Comparison of ENCODE assay signal across 17 mouse cellular contexts in genomic region chr8:57134041-57134440, GRCm38 (mm10).
DNase-seq lines count a peak whose midpoint lies in the region; ATAC-seq and TF ChIP-seq lines count a peak whose summit lies in the region.
"Had no signal": no experiment of that assay in that cellular context is flagged by ENCODE, and none has a peak within 500 bp of the region (broad histone marks: within the 10 kb centered on the region; RNA-seq: fewer than 3 reads in every experiment).

No protein-coding gene starts in this region.

- no peak for ATAC-seq in heart, embryonic 14.5 days (ENCODE audit: insufficient number of reproducible peaks, insufficient read depth, low FRiP score, low read depth)
- ATAC-seq in midbrain, embryonic 15.5 days (replicated peaks) = 0 out of 2 replicates have a peak, but pooled peaks have one; percentile 58
- no peak for ATAC-seq in midbrain, embryonic 11.5 days (ENCODE audit: low FRiP score)
- ATAC-seq in forebrain, postnatal 0 days = no peak
- ATAC-seq: hindbrain, embryonic 16.5 days had no signal

- DNase-seq in heart, postnatal 14 days = no peak
- no peak for DNase-seq in midbrain, embryonic 11.5 days (ENCODE audit: low spot score, missing footprints)
- peak; percentile 3 for DNase-seq in forebrain, postnatal 0 days
- DNase-seq in right cerebral cortex, adult 2 months (ENCODE audit: low spot score in 2 of 2) = no peak
- DNase-seq in left cerebral cortex, postnatal 14 days (ENCODE audit: low spot score in 2 of 2) = no peak
- DNase-seq: adrenal gland, postnatal 10 days; cerebellum, adult 2 months; gastrocnemius, adult 2 months; kidney, adult 2 months; kidney, postnatal 36 days; lung, adult 18-20 months; thymus, adult 2 months had no signal

- H3K9ac ChIP-seq in heart, embryonic 14.5 days (ENCODE audit: low read length) = no peak overlapping the region
- no peak overlapping the region for H3K9ac ChIP-seq in midbrain, embryonic 15.5 days
- H3K9ac ChIP-seq in midbrain, embryonic 11.5 days (ENCODE audit: low read length) = no peak overlapping the region
- no peak overlapping the region for H3K9ac ChIP-seq in forebrain, postnatal 0 days
- H3K9ac ChIP-seq: embryonic facial prominence, embryonic 13.5 days; stomach, embryonic 15.5 days had no signal

- TF ChIP-seq CTCF in forebrain, postnatal 0 days (IDR thresholded peaks at IDR 0.05; ENCODE audit: low read depth) = no peak

- H3K4me3 ChIP-seq in heart, embryonic 14.5 days (ENCODE audit: control insufficient read depth in 1 of 2, insufficient read depth in 1 of 2, low read depth in 1 of 2, low read length in 2 of 2) = no peak overlapping the region
- no peak overlapping the region for H3K4me3 ChIP-seq in midbrain, embryonic 15.5 days
- H3K4me3 ChIP-seq in midbrain, embryonic 11.5 days (ENCODE audit: low read depth, low read length) = no peak overlapping the region
- no peak overlapping the region for H3K4me3 ChIP-seq in forebrain, postnatal 0 days (ENCODE audit: low read depth, low read length)
- H3K4me3 ChIP-seq: embryonic facial prominence, embryonic 13.5 days; gastrocnemius, adult 2 months; stomach, embryonic 15.5 days had no signal

- no peaks in the 10 kb centered on the region for H3K9me3 ChIP-seq in heart, embryonic 14.5 days (ENCODE audit: control insufficient read depth, low read length)
- H3K9me3 ChIP-seq in midbrain, embryonic 15.5 days = no peaks in the 10 kb centered on the region
- H3K9me3 ChIP-seq in midbrain, embryonic 11.5 days (ENCODE audit: control insufficient read depth, low read length) = no peaks in the 10 kb centered on the region
- no peaks in the 10 kb centered on the region for H3K9me3 ChIP-seq in forebrain, postnatal 0 days (ENCODE audit: low read length)
- H3K9me3 ChIP-seq: embryonic facial prominence, embryonic 13.5 days; stomach, embryonic 15.5 days had no signal

- H3K27ac ChIP-seq in heart, embryonic 14.5 days (replicated peaks in 1 of 2; ENCODE audit: control insufficient read depth in 1 of 2, insufficient read depth in 1 of 2, low read depth in 2 of 2, low read length in 2 of 2) = peak overlapping the region; percentile 29 to 59; a peak in 3 of 4 replicates
- H3K27ac ChIP-seq in midbrain, embryonic 15.5 days = no peak overlapping the region
- no peak overlapping the region for H3K27ac ChIP-seq in midbrain, embryonic 11.5 days (ENCODE audit: low read depth, low read length)
- no peak overlapping the region for H3K27ac ChIP-seq in forebrain, postnatal 0 days (ENCODE audit: low read depth, low read length)
- H3K27ac ChIP-seq: embryonic facial prominence, embryonic 13.5 days; gastrocnemius, adult 2 months; stomach, embryonic 15.5 days had no signal

- no peaks in the 10 kb centered on the region for H3K36me3 ChIP-seq in heart, embryonic 14.5 days (ENCODE audit: control insufficient read depth, insufficient read depth, low read length)
- no peaks in the 10 kb centered on the region for H3K36me3 ChIP-seq in midbrain, embryonic 15.5 days (replicated peaks)
- no peaks in the 10 kb centered on the region for H3K36me3 ChIP-seq in midbrain, embryonic 11.5 days (ENCODE audit: control insufficient read depth, insufficient read depth, low read length)
- H3K36me3 ChIP-seq in forebrain, postnatal 0 days (ENCODE audit: insufficient read depth) = no peaks in the 10 kb centered on the region
- H3K36me3 ChIP-seq: embryonic facial prominence, embryonic 13.5 days; stomach, embryonic 15.5 days had no signal

- no peak overlapping the region for H3K4me2 ChIP-seq in heart, embryonic 14.5 days (ENCODE audit: low read length)
- H3K4me2 ChIP-seq in midbrain, embryonic 15.5 days = no peak overlapping the region
- no peak overlapping the region for H3K4me2 ChIP-seq in midbrain, embryonic 11.5 days
- H3K4me2 ChIP-seq in forebrain, postnatal 0 days (ENCODE audit: low read depth) = no peak overlapping the region
- H3K4me2 ChIP-seq: embryonic facial prominence, embryonic 13.5 days; stomach, embryonic 15.5 days had no signal

- H3K27me3 ChIP-seq in heart, embryonic 14.5 days (ENCODE audit: control insufficient read depth, insufficient read depth, low read length) = no peaks in the 10 kb centered on the region
- H3K27me3 ChIP-seq in midbrain, embryonic 15.5 days (replicated peaks) = no peaks in the 10 kb centered on the region
- H3K27me3 ChIP-seq in midbrain, embryonic 11.5 days (ENCODE audit: control insufficient read depth, insufficient read depth, low read length) = no peaks in the 10 kb centered on the region
- H3K27me3 ChIP-seq in forebrain, postnatal 0 days (ENCODE audit: insufficient read depth, low read length) = no peaks in the 10 kb centered on the region
- H3K27me3 ChIP-seq: embryonic facial prominence, embryonic 13.5 days; stomach, embryonic 15.5 days had no signal

- intact Hi-C loops in heart, postnatal 14 days (cut with DNase I) = loop anchor here (5.0 kb wide), 1 partner anchor 178 kb away; no protein-coding TSS in a partner anchor
- intact Hi-C loops in left cerebral cortex, postnatal 14 days (cut with DNase I) = no loop called here

- peaks cover 3 to 9% of the 10 kb centered on the region in 2 experiments for H3K4me1 ChIP-seq in heart, embryonic 14.5 days (ENCODE audit: control insufficient read depth in 2 of 2, insufficient read depth in 2 of 2, low read length in 2 of 2)
- H3K4me1 ChIP-seq in midbrain, embryonic 15.5 days = no peaks in the 10 kb centered on the region
- no peaks in the 10 kb centered on the region for H3K4me1 ChIP-seq in midbrain, embryonic 11.5 days (ENCODE audit: control insufficient read depth, insufficient read depth, low read length)
- no peaks in the 10 kb centered on the region for H3K4me1 ChIP-seq in forebrain, postnatal 0 days (ENCODE audit: insufficient read depth)
- H3K4me1 ChIP-seq: embryonic facial prominence, embryonic 13.5 days; stomach, embryonic 15.5 days had no signal

- WGBS in heart, embryonic 14.5 days = 48% methylated on average over 2 of the region's 2 CpGs
- WGBS in midbrain, embryonic 15.5 days = 32% methylated on average over 2 of the region's 2 CpGs
- WGBS in midbrain, embryonic 11.5 days = 41% methylated on average over 2 of the region's 2 CpGs
- 16% methylated on average over 2 of the region's 2 CpGs for WGBS in forebrain, postnatal 0 days

Comparison
In these comparisons a context has a peak if more than half of its experiments do, and no peak if none do; other contexts are left out.
1. H3K27ac ChIP-seq: peak in heart, embryonic 14.5 days (2 of 2); none in midbrain, embryonic 15.5 days (single experiment), midbrain, embryonic 11.5 days (single experiment) and forebrain, postnatal 0 days (single experiment).